In genomic region chr13:51297231-51297880, GRCm38 (mm10) we compare ENCODE assay signal across 27 mouse cellular contexts.
DNase-seq lines count a peak whose midpoint lies in the region; ATAC-seq lines count a peak whose summit lies in the region.
"Had no signal": no experiment of that assay in that cellular context is flagged by ENCODE, and none has a peak within 500 bp of the region (broad histone marks: within the 10 kb centered on the region; RNA-seq: fewer than 3 reads in every experiment).

No protein-coding gene starts in this region.

- no peaks in the 10 kb centered on the region for H3K9me3 ChIP-seq in heart, embryonic 10.5 days
- no peaks in the 10 kb centered on the region for H3K9me3 ChIP-seq in kidney, embryonic 15.5 days (replicated peaks)
- H3K9me3 ChIP-seq in embryonic facial prominence, embryonic 13.5 days, result no peaks in the 10 kb centered on the region
- H3K9me3 ChIP-seq in limb, embryonic 10.5 days (replicated peaks), result no peaks in the 10 kb centered on the region
- H3K9me3 ChIP-seq: forebrain, embryonic 13.5 days; heart, embryonic 15.5 days; intestine, embryonic 15.5 days had no signal

- ATAC-seq in kidney, embryonic 15.5 days (replicated peaks; ENCODE audit: low FRiP score), result no peak
- ATAC-seq in embryonic facial prominence, embryonic 13.5 days (ENCODE audit: insufficient number of reproducible peaks, insufficient read depth, low FRiP score, low TSS enrichment, low read depth), result no peak
- ATAC-seq: CD4-positive, CD25-positive, alpha-beta regulatory T cell, adult 4 months; forebrain, embryonic 13.5 days; forebrain, postnatal 0 days; hindbrain, embryonic 16.5 days; intestine, embryonic 15.5 days had no signal

- H3K9ac ChIP-seq in kidney, embryonic 15.5 days, result no peak overlapping the region
- no peak overlapping the region for H3K9ac ChIP-seq in embryonic facial prominence, embryonic 13.5 days
- H3K9ac ChIP-seq: forebrain, embryonic 13.5 days; forebrain, postnatal 0 days; heart, embryonic 12.5 days; heart, embryonic 15.5 days; hindbrain, embryonic 13.5 days; intestine, embryonic 15.5 days had no signal

- no peaks in the 10 kb centered on the region for H3K36me3 ChIP-seq in heart, embryonic 10.5 days
- H3K36me3 ChIP-seq in kidney, embryonic 15.5 days, result no peaks in the 10 kb centered on the region
- H3K36me3 ChIP-seq in embryonic facial prominence, embryonic 13.5 days, result no peaks in the 10 kb centered on the region
- no peaks in the 10 kb centered on the region for H3K36me3 ChIP-seq in limb, embryonic 10.5 days
- H3K36me3 ChIP-seq: heart, embryonic 12.5 days; heart, embryonic 15.5 days; hindbrain, embryonic 10.5 days; hindbrain, embryonic 13.5 days; intestine, embryonic 15.5 days had no signal

- H3K4me2 ChIP-seq in kidney, embryonic 15.5 days, result no peak overlapping the region
- no peak overlapping the region for H3K4me2 ChIP-seq in embryonic facial prominence, embryonic 13.5 days
- H3K4me2 ChIP-seq: forebrain, embryonic 13.5 days; heart, embryonic 12.5 days; heart, embryonic 15.5 days; hindbrain, embryonic 13.5 days; intestine, embryonic 15.5 days had no signal

- no peaks in the 10 kb centered on the region for H3K27me3 ChIP-seq in heart, embryonic 10.5 days (ENCODE audit: insufficient read depth, poor library complexity, severe bottlenecking)
- H3K27me3 ChIP-seq in kidney, embryonic 15.5 days, result no peaks in the 10 kb centered on the region
- no peaks in the 10 kb centered on the region for H3K27me3 ChIP-seq in embryonic facial prominence, embryonic 13.5 days
- H3K27me3 ChIP-seq in limb, embryonic 10.5 days (ENCODE audit: low read depth, poor library complexity, severe bottlenecking), result no peaks in the 10 kb centered on the region
- H3K27me3 ChIP-seq: forebrain, embryonic 13.5 days; heart, embryonic 12.5 days; heart, embryonic 15.5 days; hindbrain, embryonic 13.5 days; intestine, embryonic 15.5 days had no signal

- WGBS in heart, embryonic 10.5 days, result 85% methylated on average over 13 of the region's 13 CpGs
- WGBS in kidney, embryonic 15.5 days, result 91% methylated on average over 13 of the region's 13 CpGs
- WGBS in embryonic facial prominence, embryonic 13.5 days, result 94% methylated on average over 13 of the region's 13 CpGs
- 92% methylated on average over 13 of the region's 13 CpGs for WGBS in limb, embryonic 10.5 days

- DNase-seq in heart, embryonic 10.5 days (ENCODE audit: low spot score), result peak; percentile 42
- no peak for DNase-seq in heart, adult 18-20 months
- DNase-seq in kidney, adult 11 months, result no peak
- DNase-seq in limb, embryonic 10.5 days (ENCODE audit: low spot score), result no peak
- DNase-seq in urinary bladder, adult 2 months (ENCODE audit: low spot score), result no peak
- DNase-seq: adrenal gland, adult 2 months; adrenal gland, postnatal 14 days; cerebellum, adult 11 months; cerebellum, adult 2 months; cerebellum, adult 9-11 months; cerebellum, postnatal 25 days; embryo, embryonic 11 days; forebrain, postnatal 0 days; gastrocnemius, postnatal 25 days; heart, postnatal 14 days; kidney, adult 18-20 months had no signal

- 0 out of 2 replicates have a peak overlapping the region, but pooled peaks have one; percentile 64 for H3K27ac ChIP-seq in heart, embryonic 10.5 days
- peak overlapping the region; percentile 16; the same call in 1 of the 2 replicates for H3K27ac ChIP-seq in kidney, embryonic 15.5 days
- H3K27ac ChIP-seq in embryonic facial prominence, embryonic 13.5 days, result peak overlapping the region; percentile 75
- H3K27ac ChIP-seq in limb, embryonic 10.5 days, result peak overlapping the region; percentile 75
- H3K27ac ChIP-seq: forebrain, embryonic 13.5 days; heart, embryonic 15.5 days; hindbrain, embryonic 13.5 days; intestine, embryonic 15.5 days had no signal

- H3K4me1 ChIP-seq in heart, embryonic 10.5 days, result peaks cover 36% of the 10 kb centered on the region
- peaks cover 12% of the 10 kb centered on the region for H3K4me1 ChIP-seq in kidney, embryonic 15.5 days
- H3K4me1 ChIP-seq in embryonic facial prominence, embryonic 13.5 days, result peaks cover 25% of the 10 kb centered on the region
- peaks cover 34% of the 10 kb centered on the region for H3K4me1 ChIP-seq in limb, embryonic 10.5 days
- H3K4me1 ChIP-seq: forebrain, embryonic 13.5 days had no signal

- no peak overlapping the region for H3K4me3 ChIP-seq in heart, embryonic 10.5 days
- no peak overlapping the region for H3K4me3 ChIP-seq in kidney, embryonic 15.5 days (replicated peaks)
- no peak overlapping the region for H3K4me3 ChIP-seq in embryonic facial prominence, embryonic 13.5 days
- H3K4me3 ChIP-seq in limb, embryonic 10.5 days, result no peak overlapping the region
- H3K4me3 ChIP-seq: erythroblast, embryonic 14.5 days; forebrain, embryonic 13.5 days; heart, embryonic 12.5 days; heart, embryonic 15.5 days; hindbrain, embryonic 10.5 days; hindbrain, embryonic 13.5 days; intestine, embryonic 15.5 days had no signal

Comparison
In these comparisons a context has a peak if more than half of its experiments do, and no peak if none do; other contexts are left out.
1. H3K27ac ChIP-seq: peak in every context shown above with its lines; median percentile 75 in embryonic facial prominence, embryonic 13.5 days; 75 in limb, embryonic 10.5 days; 64 in heart, embryonic 10.5 days; 16 in kidney, embryonic 15.5 days.